Mouse (Mus musculus): ENCODE measurements at regions not wholly inside any gene's neighbourhood (a gene's known extent, or its start where the extent isn't known, plus 50 kb on each side); places are given as distances from the start of the nearest gene placed in this dataset.

DNA sequence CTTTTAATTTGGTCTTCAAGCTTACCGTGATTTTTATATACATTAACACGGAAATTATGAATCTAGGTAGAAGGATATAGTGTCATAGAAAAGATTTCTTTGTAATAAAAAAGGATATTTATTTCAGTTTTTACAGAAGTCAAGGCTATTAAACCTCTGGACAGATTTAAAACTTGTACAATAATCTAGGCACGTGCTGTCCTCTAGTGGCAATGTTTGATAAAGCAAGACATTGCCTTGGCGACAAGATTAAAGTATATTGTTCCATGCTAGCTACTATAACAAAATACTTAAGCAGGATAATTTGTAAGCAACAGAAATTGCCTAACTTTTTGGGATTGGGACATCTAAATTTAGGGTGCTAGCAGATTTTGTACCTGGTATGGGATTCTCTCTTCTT is 133.8 kb upstream of the Agtr2 start:
- TF ChIP-seq SRF (IDR thresholded peaks at IDR 0.05; ENCODE audit: control insufficient read depth, insufficient read length, low read depth): no peak
- no peak for TF ChIP-seq REST (IDR thresholded peaks at IDR 0.05; ENCODE audit: insufficient read depth, insufficient read length)
- no peak for TF ChIP-seq USF1 (IDR thresholded peaks at IDR 0.05; ENCODE audit: low read depth)
- TF ChIP-seq POLR2A (IDR thresholded peaks at IDR 0.05; ENCODE audit: insufficient read length, low read depth): no peak
- no peak for TF ChIP-seq TCF12 (IDR thresholded peaks at IDR 0.05; ENCODE audit: insufficient read depth, poor library complexity, severe bottlenecking)
- no peak for TF ChIP-seq MYOD1 (IDR thresholded peaks at IDR 0.05; ENCODE audit: control insufficient read depth in 1 of 3, insufficient read length in 2 of 3, low read depth in 2 of 3)
- no peak for TF ChIP-seq CEBPB (IDR thresholded peaks at IDR 0.05; ENCODE audit: insufficient read depth, poor library complexity, severe bottlenecking)
- TF ChIP-seq MYOG (IDR thresholded peaks at IDR 0.05; ENCODE audit: control insufficient read depth in 1 of 3, insufficient read depth in 1 of 3, insufficient read length in 2 of 3, low read depth in 2 of 3): no peak
- no peak for TF ChIP-seq MAX (IDR thresholded peaks at IDR 0.05; ENCODE audit: low read depth)
- TF ChIP-seq POLR2AphosphoS2 (IDR thresholded peaks at IDR 0.05; ENCODE audit: insufficient read length, low read depth): no peak
- no peak for TF ChIP-seq E2F4 (IDR thresholded peaks at IDR 0.05; ENCODE audit: insufficient read depth)
- TF ChIP-seq TCF3 (IDR thresholded peaks at IDR 0.05; ENCODE audit: insufficient read length, low read depth): no peak
- Histone ChIP-seq H3K4me3 (no peak overlapping the region), H3K79me2 (ENCODE audit: control insufficient read depth, insufficient read depth) (no peaks in the 10 kb centered on the region), H3ac (ENCODE audit: control insufficient read depth, insufficient read length) (no peak overlapping the region), H3K36me3 (ENCODE audit: control insufficient read depth, insufficient read depth) (no peaks in the 10 kb centered on the region), H3K4me2 (ENCODE audit: low read depth) (no peak overlapping the region), H3K27me3 (ENCODE audit: control insufficient read depth, insufficient read depth, insufficient read length) (no peaks in the 10 kb centered on the region)

- H3ac ChIP-seq (ENCODE audit: control insufficient read depth, insufficient read length): no peak overlapping the region
- no peaks in the 10 kb centered on the region for H3K79me2 ChIP-seq (ENCODE audit: control insufficient read depth, insufficient read depth)
- TF ChIP-seq SRF (IDR thresholded peaks at IDR 0.05; ENCODE audit: control insufficient read depth, insufficient read length, low read depth): no peak
- TF ChIP-seq REST (IDR thresholded peaks at IDR 0.05; ENCODE audit: insufficient read depth, insufficient read length): no peak
- TF ChIP-seq CEBPB (IDR thresholded peaks at IDR 0.05; ENCODE audit: insufficient read depth, poor library complexity, severe bottlenecking): no peak
- TF ChIP-seq TCF3 (IDR thresholded peaks at IDR 0.05; ENCODE audit: insufficient read length, low read depth): no peak
- no peak for TF ChIP-seq E2F4 (IDR thresholded peaks at IDR 0.05; ENCODE audit: insufficient read depth)
- no peak for TF ChIP-seq USF1 (IDR thresholded peaks at IDR 0.05; ENCODE audit: low read depth)
- TF ChIP-seq MYOG (IDR thresholded peaks at IDR 0.05; ENCODE audit: control insufficient read depth in 1 of 3, insufficient read depth in 1 of 3, insufficient read length in 2 of 3, low read depth in 2 of 3): no peak
- no peak for TF ChIP-seq POLR2AphosphoS2 (IDR thresholded peaks at IDR 0.05; ENCODE audit: insufficient read length, low read depth)
- TF ChIP-seq MAX (IDR thresholded peaks at IDR 0.05; ENCODE audit: low read depth): no peak
- TF ChIP-seq POLR2A (IDR thresholded peaks at IDR 0.05; ENCODE audit: insufficient read length, low read depth): no peak
- TF ChIP-seq MYOD1 (IDR thresholded peaks at IDR 0.05; ENCODE audit: control insufficient read depth in 1 of 3, insufficient read length in 2 of 3, low read depth in 2 of 3): no peak
- no peak for TF ChIP-seq TCF12 (IDR thresholded peaks at IDR 0.05; ENCODE audit: insufficient read depth, poor library complexity, severe bottlenecking)
- H3K36me3 ChIP-seq (ENCODE audit: control insufficient read depth, insufficient read depth): no peaks in the 10 kb centered on the region
- H3K4me3 ChIP-seq: no peak overlapping the region
- H3K4me2 ChIP-seq (ENCODE audit: low read depth): no peak overlapping the region
- H3K27me3 ChIP-seq (ENCODE audit: control insufficient read depth, insufficient read depth, insufficient read length): no peaks in the 10 kb centered on the region
Measured at GRCm38 (mm10) chrX:21352350-21352749, 132.0 kb upstream of the Agtr2 start.

- H3K27me3 ChIP-seq (ENCODE audit: control insufficient read depth, insufficient read depth, insufficient read length): no peaks in the 10 kb centered on the region
- no peaks in the 10 kb centered on the region for H3K36me3 ChIP-seq (ENCODE audit: control insufficient read depth, insufficient read depth)
- no peak overlapping the region for H3ac ChIP-seq (ENCODE audit: control insufficient read depth, insufficient read length)
- peak overlapping the region; percentile 60 for H3K4me2 ChIP-seq (ENCODE audit: low read depth)
- no peak overlapping the region for H3K4me3 ChIP-seq
- H3K79me2 ChIP-seq (ENCODE audit: control insufficient read depth, insufficient read depth): no peaks in the 10 kb centered on the region
- TF ChIP-seq MYOD1 (IDR thresholded peaks at IDR 0.05; ENCODE audit: control insufficient read depth in 1 of 3, insufficient read length in 2 of 3, low read depth in 2 of 3): no peak
- TF ChIP-seq MAX (IDR thresholded peaks at IDR 0.05; ENCODE audit: low read depth): no peak
- no peak for TF ChIP-seq SRF (IDR thresholded peaks at IDR 0.05; ENCODE audit: control insufficient read depth, insufficient read length, low read depth)
- no peak for TF ChIP-seq POLR2AphosphoS2 (IDR thresholded peaks at IDR 0.05; ENCODE audit: insufficient read length, low read depth)
- TF ChIP-seq MYOG (IDR thresholded peaks at IDR 0.05; ENCODE audit: control insufficient read depth in 1 of 3, insufficient read depth in 1 of 3, insufficient read length in 2 of 3, low read depth in 2 of 3): no peak
- TF ChIP-seq POLR2A (IDR thresholded peaks at IDR 0.05; ENCODE audit: insufficient read length, low read depth): no peak
- TF ChIP-seq E2F4 (IDR thresholded peaks at IDR 0.05; ENCODE audit: insufficient read depth): no peak
- TF ChIP-seq REST (IDR thresholded peaks at IDR 0.05; ENCODE audit: insufficient read depth, insufficient read length): no peak
Measured at GRCm38 (mm10) chrX:21360771-21361667, 123.3 kb upstream of the Agtr2 start.

DNA sequence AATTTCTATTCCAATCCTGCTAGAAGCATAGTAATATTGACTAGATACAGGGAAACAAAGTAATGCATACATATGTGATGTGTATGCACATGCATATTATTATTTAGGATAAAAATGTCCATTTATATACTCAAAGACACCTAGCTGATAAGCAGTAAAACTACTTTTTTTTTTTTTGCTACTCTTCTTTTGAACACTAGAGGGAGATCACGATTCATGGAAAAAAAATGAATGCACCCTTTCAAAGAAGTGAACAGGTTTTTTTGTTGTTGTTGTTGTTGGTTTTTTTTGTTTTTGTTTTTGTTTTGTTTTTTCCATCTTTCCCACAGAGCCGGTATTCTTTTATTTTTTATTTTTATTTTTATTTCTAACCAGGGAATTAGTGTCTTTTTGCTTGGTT is 99.1 kb upstream of the Agtr2 start:
- TF ChIP-seq MYOD1 (IDR thresholded peaks at IDR 0.05; ENCODE audit: control insufficient read depth in 1 of 3, insufficient read length in 2 of 3, low read depth in 2 of 3) (no peak), POLR2A (IDR thresholded peaks at IDR 0.05; ENCODE audit: insufficient read length, low read depth) (no peak), SRF (IDR thresholded peaks at IDR 0.05; ENCODE audit: control insufficient read depth, insufficient read length, low read depth) (no peak), MAX (IDR thresholded peaks at IDR 0.05; ENCODE audit: low read depth) (no peak), CEBPB (IDR thresholded peaks at IDR 0.05; ENCODE audit: insufficient read depth, poor library complexity, severe bottlenecking) (no peak), POLR2AphosphoS2 (IDR thresholded peaks at IDR 0.05; ENCODE audit: insufficient read length, low read depth) (no peak), MYOG (IDR thresholded peaks at IDR 0.05; ENCODE audit: control insufficient read depth in 1 of 3, insufficient read depth in 1 of 3, insufficient read length in 2 of 3, low read depth in 2 of 3) (no peak), TCF12 (IDR thresholded peaks at IDR 0.05; ENCODE audit: insufficient read depth, poor library complexity, severe bottlenecking) (no peak), TCF3 (IDR thresholded peaks at IDR 0.05; ENCODE audit: insufficient read length, low read depth) (no peak), REST (IDR thresholded peaks at IDR 0.05; ENCODE audit: insufficient read depth, insufficient read length) (no peak), E2F4 (IDR thresholded peaks at IDR 0.05; ENCODE audit: insufficient read depth) (no peak), USF1 (IDR thresholded peaks at IDR 0.05; ENCODE audit: low read depth) (no peak)
- H3K36me3 ChIP-seq (ENCODE audit: control insufficient read depth, insufficient read depth): no peaks in the 10 kb centered on the region

More for the DNA sequence above, 99.1 kb upstream of the Agtr2 start:
- Histone ChIP-seq H3K27me3 (ENCODE audit: control insufficient read depth, insufficient read depth, insufficient read length) (no peaks in the 10 kb centered on the region), H3K4me2 (ENCODE audit: low read depth) (no peak overlapping the region), H3ac (ENCODE audit: control insufficient read depth, insufficient read length) (no peak overlapping the region), H3K4me3 (no peak overlapping the region), H3K79me2 (ENCODE audit: control insufficient read depth, insufficient read depth) (no peaks in the 10 kb centered on the region)

All from myocyte (in vitro differentiated cells).